Mouse (Mus musculus) embryonic fibroblast, embryonic 13.5 days (primary cell): Measurements from ENCODE around the gene Plxnc1.

ENCODE experiments used
- CTCF ChIP-seq: IDR thresholded peaks from 2 replicates; pipeline ENCODE4 v1.5.1; 2011; ENCODE audit warnings: mild to moderate bottlenecking, control low read depth, low read length, moderate library complexity, borderline replicate concordance; ENCODE audit not compliant: insufficient read depth
- POLR2A ChIP-seq: IDR thresholded peaks from 2 replicates; pipeline ENCODE4 v1.6.1; 2011; ENCODE audit warnings: low read depth, mild to moderate bottlenecking, control low read depth, low read length, moderate library complexity

DNA sequence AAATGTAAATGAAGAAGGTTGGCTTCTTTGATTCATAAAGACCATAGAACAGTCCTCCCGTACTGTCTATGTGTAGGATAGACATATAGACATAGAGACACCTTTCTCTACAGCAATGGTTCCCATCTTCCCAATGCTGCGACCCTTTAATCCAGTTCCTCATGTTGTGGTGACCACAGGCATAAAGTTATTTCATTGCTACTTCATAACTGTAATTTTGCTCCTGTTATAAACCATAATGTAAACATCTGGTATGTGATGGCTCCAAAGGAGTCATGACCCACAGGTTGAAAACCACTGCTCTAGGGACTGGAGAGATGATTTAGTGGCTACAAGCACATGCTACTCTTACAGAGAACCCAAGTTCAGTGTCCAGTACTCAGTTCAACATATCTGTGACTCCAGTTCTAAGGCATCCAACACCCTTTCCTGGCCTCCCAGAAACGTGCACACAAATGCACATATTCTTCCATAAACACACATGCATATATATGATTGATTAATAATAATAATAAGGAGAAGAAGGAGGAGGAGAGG lies 27.1 kb upstream of the Plxnc1 start:
- TF ChIP-seq CTCF (no peak), POLR2A (no peak)
